Mouse (Mus musculus) brain, embryonic 14.5 days (tissue): ENCODE measurements around the gene Mroh8.

Experiments
- CTCF ChIP-seq: fragments of 200-500 bp; IDR thresholded peaks from 2 replicates; pipeline ENCODE4 v1.5.1; 2012; ENCODE audit warnings: inconsistent platforms, mild to moderate bottlenecking, moderate library complexity, borderline replicate concordance; ENCODE audit not compliant: insufficient read depth, insufficient read length; ENCODE audit errors: extremely low read depth
- POLR2A ChIP-seq: fragments of 200-500 bp; IDR thresholded peaks from 2 replicates; pipeline ENCODE4 v1.6.1; 2012; ENCODE audit warnings: mild to moderate bottlenecking, inconsistent platforms, borderline replicate concordance; ENCODE audit not compliant: poor library complexity, insufficient read depth, insufficient read length, severe bottlenecking; ENCODE audit errors: extremely low read depth

DNA sequence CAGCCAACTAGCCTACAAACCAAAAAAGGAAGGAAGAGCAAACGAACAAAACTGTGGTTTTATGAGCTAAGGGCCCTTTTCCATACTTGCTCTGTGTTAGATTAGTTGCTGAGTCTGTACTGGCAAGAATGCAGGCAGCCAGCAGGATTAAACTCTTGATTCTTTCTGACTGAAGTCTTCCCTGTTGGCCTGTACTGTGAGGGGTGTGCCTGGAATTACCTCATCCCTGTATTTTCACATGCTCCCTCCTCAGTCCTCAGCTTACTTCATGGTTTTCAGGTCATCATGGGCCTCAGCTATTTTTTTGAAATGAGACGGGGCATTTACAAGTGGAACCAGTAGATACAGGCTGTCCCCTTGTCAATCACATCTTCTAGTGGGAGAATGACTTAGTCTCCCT lies 45.9 kb upstream of the Mroh8 start:
- TF ChIP-seq CTCF, result no peak
- no peak for TF ChIP-seq POLR2A
